Comparison of ENCODE assay signal across 8 mouse cellular contexts in genomic region chr5:99387185-99387981, GRCm38 (mm10).
DNase-seq lines count a peak whose midpoint lies in the region; ATAC-seq and TF ChIP-seq lines count a peak whose summit lies in the region.

No protein-coding gene starts in this region.

- H3K36me3 ChIP-seq in heart, embryonic 12.5 days, result no peaks in the 10 kb centered on the region
- no peaks in the 10 kb centered on the region for H3K36me3 ChIP-seq in liver, embryonic 16.5 days (ENCODE audit: control insufficient read depth, insufficient read depth)

- H3K27me3 ChIP-seq in heart, embryonic 12.5 days (replicated peaks), result no peaks in the 10 kb centered on the region
- H3K27me3 ChIP-seq in liver, embryonic 16.5 days (ENCODE audit: control insufficient read depth, insufficient read depth, low read depth, low read length), result no peaks in the 10 kb centered on the region

- intact Hi-C loops in gastrocnemius, adult 2 months (cut with DNase I), result no loop called here

- ATAC-seq in frontal cortex, adult (ENCODE audit: low TSS enrichment), result peak; percentile 40
- ATAC-seq in heart, embryonic 12.5 days (ENCODE audit: insufficient number of reproducible peaks, low FRiP score), result peak; percentile 69
- peak; percentile 94 for ATAC-seq in liver, embryonic 16.5 days (ENCODE audit: low read depth)

- no peak for TF ChIP-seq CTCF in gastrocnemius, adult 2 months (IDR thresholded peaks at IDR 0.05)

- H3K27ac ChIP-seq in heart, embryonic 12.5 days (ENCODE audit: poor library complexity, severe bottlenecking), result no peak overlapping the region
- peak overlapping the region; percentile 77 for H3K27ac ChIP-seq in liver, embryonic 16.5 days (ENCODE audit: low read length)
- H3K27ac ChIP-seq in gastrocnemius, adult 2 months, result no peak overlapping the region

- H3K4me1 ChIP-seq in heart, embryonic 12.5 days (replicated peaks), result peaks cover 35% of the 10 kb centered on the region
- H3K4me1 ChIP-seq in liver, embryonic 16.5 days (ENCODE audit: control insufficient read depth, low read depth, low read length), result peaks cover 6% of the 10 kb centered on the region

- WGBS in heart, embryonic 12.5 days, result 58% methylated on average over 17 of the region's 17 CpGs
- 57% methylated on average over 17 of the region's 17 CpGs for WGBS in liver, embryonic 16.5 days (ENCODE audit: insufficient replicate concordance)

- no peaks in the 10 kb centered on the region for H3K9me3 ChIP-seq in heart, embryonic 12.5 days (replicated peaks)
- no peaks in the 10 kb centered on the region for H3K9me3 ChIP-seq in liver, embryonic 16.5 days (replicated peaks; ENCODE audit: control insufficient read depth, low read length)

- DNase-seq in kidney, postnatal 10 days, result peak; percentile 48
- DNase-seq in gastrocnemius, adult 2 months, result no peak
- DNase-seq in testis, postnatal 10 days (ENCODE audit: low spot score), result no peak
- no peak for DNase-seq in ovary, postnatal 14 days (ENCODE audit: low spot score)
- DNase-seq in retina, postnatal 1 day, result no peak

- no peak overlapping the region for H3K4me2 ChIP-seq in heart, embryonic 12.5 days
- H3K4me2 ChIP-seq in liver, embryonic 16.5 days (ENCODE audit: low read depth, low read length), result no peak overlapping the region

- H3K9ac ChIP-seq in heart, embryonic 12.5 days, result no peak overlapping the region
- H3K9ac ChIP-seq in liver, embryonic 16.5 days (ENCODE audit: low read depth, low read length), result no peak overlapping the region

- H3K4me3 ChIP-seq in heart, embryonic 12.5 days, result no peak overlapping the region
- no peak overlapping the region for H3K4me3 ChIP-seq in liver, embryonic 16.5 days (ENCODE audit: low read depth, low read length)
- H3K4me3 ChIP-seq in gastrocnemius, adult 2 months, result no peak overlapping the region

Comparison
In these comparisons a context has a peak if more than half of its experiments do, and no peak if none do; other contexts are left out.
1. ATAC-seq: peak in every context shown above with its lines; median percentile 94 in liver, embryonic 16.5 days; 69 in heart, embryonic 12.5 days; 40 in frontal cortex, adult.